Mouse (Mus musculus) left cerebral cortex, adult 9 months (tissue): ENCODE data around the gene Pafah1b1.

Experiments
- DNase-seq, 2 experiments: peaks; one replicate each; pipeline ENCODE4 v3.0.0; 2022; ENCODE audit warnings: low spot score in 2 of 2

Pafah1b1 gene

GRCm38 (mm10) chr11:74724235-74724791 lies at the start of gene Pafah1b1:
Gene Pafah1b1, minus strand, starts transcription at chr11:74724670.
- DNase-seq, result peak; percentile 84 to 94

GRCm38 (mm10) chr11:74772386-74772785 lies 47.9 kb upstream of the Pafah1b1 start:
- DNase-seq, result no peak

- no peak for DNase-seq
Observed at GRCm38 (mm10) chr11:74771650-74772049, 47.2 kb upstream of the Pafah1b1 start.

GRCm38 (mm10) chr11:74771234-74771633 lies 46.8 kb upstream of the Pafah1b1 start:
- DNase-seq, result no peak

GRCm38 (mm10) chr11:74770595-74771207 lies 46.2 kb upstream of the Pafah1b1 start, which contains the start of gene Mettl16:
Gene Mettl16, plus strand, starts transcription at chr11:74770830.
- DNase-seq, result peak; percentile 90 to 97

GRCm38 (mm10) chr11:74770037-74770436 lies 45.6 kb upstream of the Pafah1b1 start:
- DNase-seq, result no peak

- no peak for DNase-seq
Observed at GRCm38 (mm10) chr11:74768045-74768444, 43.6 kb upstream of the Pafah1b1 start.

- DNase-seq, result no peak
Observed at GRCm38 (mm10) chr11:74767469-74767868, 43.0 kb upstream of the Pafah1b1 start.

- peak; percentile 43 to 58 for DNase-seq
Observed at GRCm38 (mm10) chr11:74763960-74764625, 39.6 kb upstream of the Pafah1b1 start.

GRCm38 (mm10) chr11:74761011-74761705 lies 36.7 kb upstream of the Pafah1b1 start:
- no peak for DNase-seq

GRCm38 (mm10) chr11:74756631-74757030 lies 32.2 kb upstream of the Pafah1b1 start:
- DNase-seq, result no peak

- DNase-seq, result peak in 1 of 2 experiments; percentile 41
Observed at GRCm38 (mm10) chr11:74751352-74752066, 27.0 kb upstream of the Pafah1b1 start.

GRCm38 (mm10) chr11:74750662-74751351 lies 26.3 kb upstream of the Pafah1b1 start:
- DNase-seq, result no peak

GRCm38 (mm10) chr11:74749241-74749640 lies 24.8 kb upstream of the Pafah1b1 start:
- DNase-seq, result no peak

- no peak for DNase-seq
Observed at GRCm38 (mm10) chr11:74748022-74748421, 23.6 kb upstream of the Pafah1b1 start.

GRCm38 (mm10) chr11:74737861-74738260 lies 13.4 kb upstream of the Pafah1b1 start:
- DNase-seq, result no peak

GRCm38 (mm10) chr11:74734917-74735316 lies 10.4 kb upstream of the Pafah1b1 start:
- peak in 1 of 2 experiments; percentile 51 for DNase-seq

- no peak for DNase-seq
Observed at GRCm38 (mm10) chr11:74725181-74725580, 711 bp upstream of the Pafah1b1 start.

GRCm38 (mm10) chr11:74723357-74724234 lies 874 bp downstream of the Pafah1b1 start:
- DNase-seq, result peak; percentile 48 to 78

GRCm38 (mm10) chr11:74721971-74722370 lies 2.5 kb downstream of the Pafah1b1 start:
- no peak for DNase-seq
